Mouse (Mus musculus) midbrain, embryonic 14.5 days (tissue): Measurements from ENCODE around the gene Aig1. TPM values are rescaled to one million over a fixed set of nuclear protein-coding genes. Genes with fewer than 3 reads are reported as not detected.
A peak's percentile ranks its signal among the peaks of the same experiment; 100 is the strongest.

Experiments used
- ATAC-seq: fragments of 200-750 bp; cut with Nextera tagmentation; 2 replicates; pipeline ENCODE4 v1.8.0; 2017; ENCODE audit warnings: moderate number of reproducible peaks, moderate library complexity; ENCODE audit not compliant: low FRiP score, low TSS enrichment
- DNase-seq: peaks from one replicate; pipeline ENCODE4 v3.0.0-alpha.2; 2015
- H3K27ac ChIP-seq: fragments of 300-500 bp; sonication (generic); replicated peaks from 2 replicates; pipeline ENCODE4 v1.5.1; 2014; ENCODE audit warnings: mild to moderate bottlenecking, low read depth, low read length, moderate library complexity
- H3K27me3 ChIP-seq: fragments of 300-500 bp; sonication (generic); 2 replicates; pipeline ENCODE4 v1.6.1; 2014; ENCODE audit warnings: low read length, control low read depth, mixed read lengths; ENCODE audit not compliant: control insufficient read depth, insufficient read depth
- H3K36me3 ChIP-seq: fragments of 300-500 bp; sonication (generic); 2 replicates; pipeline ENCODE4 v1.6.1; 2014; ENCODE audit warnings: low read length, control low read depth; ENCODE audit not compliant: control insufficient read depth, insufficient read depth
- H3K4me1 ChIP-seq: fragments of 300-500 bp; sonication (generic); 2 replicates; pipeline ENCODE4 v1.6.1; 2014; ENCODE audit warnings: mild to moderate bottlenecking, antibody characterized with exemption, low read length, control low read depth; ENCODE audit not compliant: control insufficient read depth, insufficient read depth
- H3K4me2 ChIP-seq: fragments of 300-500 bp; sonication (generic); 2 replicates; pipeline ENCODE4 v1.6.1; 2014; ENCODE audit warnings: mild to moderate bottlenecking, low read length, moderate library complexity
- H3K4me3 ChIP-seq: fragments of 300-500 bp; sonication (generic); replicated peaks from 2 replicates; pipeline ENCODE4 v1.5.1; 2014; ENCODE audit warnings: low read depth, low read length
- H3K9ac ChIP-seq: fragments of 300-500 bp; sonication (generic); replicated peaks from 2 replicates; pipeline ENCODE4 v1.6.1; 2014; ENCODE audit warnings: mild to moderate bottlenecking, low read length, moderate library complexity
- H3K9me3 ChIP-seq: fragments of 300-500 bp; sonication (generic); 2 replicates; pipeline ENCODE4 v1.6.1; 2016; ENCODE audit warnings: low read length, control low read depth, mixed read lengths; ENCODE audit not compliant: control insufficient read depth
- WGBS: fragments of 180-500 bp; shearing (Covaris S2); extraction: QIAGEN DNeasy Blood & Tissue Kit; methylation state at CpG from one replicate; pipeline ENCODE4 v1.1.7; 2014; 5-methylcytosine and 5-hydroxymethylcytosine counted together
- polyA plus RNA-seq: library from polyadenylated mRNA; unstranded; fragments of >200 nt; fragmentation: Nextera tagmentation; extraction: Ambion mirVana; gene quantifications from 2 replicates; pipeline ENCODE4 v1.2.1, GENCODE M21; 2014

The Aig1 gene
- polyA plus RNA-seq, 1 experiment from 2014 or later, result 76.0 TPM

DNA sequence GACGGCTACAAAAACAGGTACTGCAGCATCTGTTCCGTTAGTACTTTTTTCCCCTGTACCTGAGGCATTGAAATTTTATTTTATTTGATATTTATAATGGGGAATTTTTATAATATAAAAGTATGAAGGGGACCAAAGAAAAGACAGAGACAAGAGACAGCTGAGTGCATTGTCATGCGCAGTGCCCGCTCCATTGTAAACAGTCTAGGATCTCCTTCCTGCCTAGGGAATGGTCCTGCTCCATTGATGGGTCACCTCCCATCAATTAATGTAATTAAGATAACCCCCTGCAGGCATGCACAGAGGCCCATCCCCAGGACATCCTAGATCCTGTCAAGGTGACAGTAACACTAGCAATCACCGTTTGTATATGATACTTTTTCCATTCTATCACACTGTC, 178.0 kb downstream of the Aig1 start:
- no peak for DNase-seq
- peak; percentile 41; the same call in 1 of the 2 replicates for ATAC-seq
- no peaks in the 10 kb centered on the region for H3K27me3 ChIP-seq
- H3K4me2 ChIP-seq, result no peak overlapping the region
- H3K36me3 ChIP-seq, result no peaks in the 10 kb centered on the region
- no peak overlapping the region for H3K9ac ChIP-seq
- no peak overlapping the region for H3K27ac ChIP-seq
- WGBS, result 88% methylated on average over 5 of the region's 5 CpGs
- no peaks in the 10 kb centered on the region for H3K9me3 ChIP-seq
- no peak overlapping the region for H3K4me3 ChIP-seq
- no peaks in the 10 kb centered on the region for H3K4me1 ChIP-seq

DNA sequence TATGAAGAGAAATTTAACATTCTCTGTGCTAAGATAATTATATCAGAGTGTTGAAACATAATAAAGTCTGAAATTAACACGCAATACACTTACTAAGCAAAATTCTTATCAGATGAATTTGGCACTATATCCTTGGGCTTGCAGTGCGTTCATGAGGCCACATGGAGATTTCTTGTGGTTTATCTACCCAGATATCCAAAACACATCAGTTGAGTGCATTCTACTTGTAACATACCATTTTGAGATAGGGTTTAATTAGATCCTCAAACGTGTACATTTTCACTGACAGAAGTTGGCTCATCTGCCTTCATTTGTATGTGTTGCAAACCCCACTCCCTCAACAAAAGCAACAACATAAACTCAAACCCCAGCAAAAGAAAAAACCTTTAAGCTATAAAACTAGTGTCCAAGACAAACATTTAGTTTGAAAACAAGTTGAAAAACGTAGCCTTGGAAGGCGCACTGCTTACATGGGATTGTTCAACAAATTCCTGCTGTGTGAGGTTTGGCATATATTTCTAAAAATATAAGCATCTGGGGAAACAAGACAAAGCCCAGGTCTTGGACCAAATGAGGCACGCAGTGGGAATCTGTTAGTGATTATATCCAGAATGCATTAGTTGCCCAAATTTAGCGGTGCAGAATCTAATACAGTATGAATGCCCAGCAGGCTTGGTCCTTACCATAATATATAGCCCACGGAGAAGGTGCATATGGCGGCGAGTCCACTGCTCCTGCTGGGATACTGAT, 178.8 kb downstream of the Aig1 start:
- no peak overlapping the region for H3K4me2 ChIP-seq
- DNase-seq (no peak), ATAC-seq (no peak)
- 92% methylated on average over 10 of the region's 10 CpGs for WGBS
- no peaks in the 10 kb centered on the region for H3K36me3 ChIP-seq
- no peaks in the 10 kb centered on the region for H3K9me3 ChIP-seq
- no peak overlapping the region for H3K9ac ChIP-seq
- no peak overlapping the region for H3K27ac ChIP-seq
- H3K4me1 ChIP-seq, result no peaks in the 10 kb centered on the region
- H3K27me3 ChIP-seq, result no peaks in the 10 kb centered on the region
- no peak overlapping the region for H3K4me3 ChIP-seq

DNA sequence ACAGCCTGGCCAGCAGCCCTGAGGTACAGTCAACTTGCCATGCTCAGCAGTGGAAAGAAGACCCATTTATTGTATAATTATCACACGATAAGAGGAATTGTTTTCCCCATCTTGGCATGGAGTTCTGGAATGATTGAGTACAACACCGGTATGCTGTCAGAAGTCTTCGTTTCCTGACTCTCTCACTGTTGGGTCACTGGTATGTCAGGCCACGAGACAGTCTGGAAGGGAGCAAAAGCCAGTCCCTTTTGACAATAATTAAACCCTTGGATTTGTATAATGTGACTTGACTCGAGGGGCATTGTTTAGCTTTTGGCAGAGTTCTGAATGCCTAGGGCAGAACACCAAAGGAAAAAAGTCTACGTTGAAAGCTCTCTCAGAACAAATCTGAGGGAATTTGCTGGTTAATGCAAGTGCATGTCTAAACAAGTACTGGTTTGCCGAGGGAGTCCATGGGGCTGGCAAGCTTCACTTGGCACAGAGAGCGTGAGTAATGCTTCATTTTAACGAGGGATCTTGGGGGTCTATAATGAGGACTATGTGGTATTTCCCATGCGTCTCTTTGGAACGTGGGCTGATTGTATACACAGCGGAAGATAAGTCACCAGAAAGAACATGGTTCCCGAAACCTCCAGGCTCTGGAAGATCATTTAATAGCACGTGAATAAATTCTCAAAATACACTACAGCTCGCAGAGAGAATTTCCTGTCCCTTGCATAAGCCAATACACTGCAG, 180.2 kb downstream of the Aig1 start:
- H3K27me3 ChIP-seq, result no peaks in the 10 kb centered on the region
- H3K9ac ChIP-seq, result no peak overlapping the region
- H3K27ac ChIP-seq, result no peak overlapping the region
- DNase-seq (peak; percentile 36), ATAC-seq (no peak)
- 59% methylated on average over 15 of the region's 15 CpGs for WGBS
- H3K4me3 ChIP-seq, result no peak overlapping the region
- H3K36me3 ChIP-seq, result no peaks in the 10 kb centered on the region
- H3K4me1 ChIP-seq, result no peaks in the 10 kb centered on the region
- no peak overlapping the region for H3K4me2 ChIP-seq
- H3K9me3 ChIP-seq, result no peaks in the 10 kb centered on the region

DNA sequence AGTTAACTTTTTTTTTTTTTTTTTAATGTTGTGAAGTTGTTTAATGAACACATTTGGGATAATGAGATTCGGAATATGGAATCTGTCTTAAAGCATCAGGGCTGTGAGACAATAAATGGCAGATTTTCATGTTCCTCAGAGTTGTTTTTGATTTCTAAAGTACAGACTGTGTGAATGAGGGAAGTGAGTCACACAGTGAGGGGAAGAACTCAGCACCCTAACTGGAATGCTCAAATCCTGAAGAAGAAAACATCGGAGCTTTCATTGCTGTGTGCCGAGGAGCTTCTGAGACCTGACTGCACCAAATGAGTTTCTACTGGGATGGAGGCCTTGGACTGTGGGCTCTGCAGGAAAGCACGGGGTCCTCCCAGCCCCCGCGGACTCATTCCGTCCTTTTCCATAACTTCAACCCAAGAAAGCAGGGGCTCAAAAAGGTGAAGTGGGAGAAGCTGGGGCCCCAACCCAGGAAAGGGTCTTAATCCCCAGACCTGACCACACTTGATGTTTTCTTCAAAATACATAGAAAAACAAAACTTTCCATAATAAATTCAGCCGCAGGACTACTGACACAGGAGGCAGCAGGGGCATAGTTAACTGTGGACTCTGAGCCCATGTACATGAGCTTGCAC, 181.5 kb downstream of the Aig1 start:
- H3K36me3 ChIP-seq, result no peaks in the 10 kb centered on the region
- DNase-seq, result no peak

DNA sequence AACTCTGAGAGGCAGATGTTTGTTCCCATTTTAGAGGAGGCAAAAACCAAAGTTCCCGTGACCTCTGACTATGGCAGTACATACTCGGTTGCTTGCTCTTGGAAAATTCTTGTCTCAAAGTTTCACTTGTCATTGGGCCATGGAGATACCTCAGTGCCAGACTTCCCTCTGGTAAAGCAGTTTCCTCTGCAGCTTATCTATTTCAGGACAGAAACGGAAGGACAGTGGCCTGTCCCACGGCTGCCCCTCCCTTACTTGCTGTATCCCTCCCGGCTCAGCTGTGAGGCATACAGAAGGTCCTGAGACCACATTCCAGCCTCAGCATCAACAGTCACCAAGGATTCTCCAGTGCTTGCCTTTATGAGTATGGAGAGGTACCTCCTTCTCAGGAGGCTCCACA, 182.7 kb downstream of the Aig1 start:
- Histone ChIP-seq H3K4me1 (no peaks in the 10 kb centered on the region), H3K4me3 (no peak overlapping the region), H3K36me3 (no peaks in the 10 kb centered on the region), H3K9me3 (no peaks in the 10 kb centered on the region), H3K4me2 (no peak overlapping the region), H3K9ac (no peak overlapping the region), H3K27ac (no peak overlapping the region), H3K27me3 (no peaks in the 10 kb centered on the region)
- 87% methylated on average over 5 of the region's 5 CpGs for WGBS
- no peak for ATAC-seq
- DNase-seq, result no peak

More for the DNA sequence above, 181.5 kb downstream of the Aig1 start:
- Histone ChIP-seq H3K27ac (no peak overlapping the region), H3K9ac (no peak overlapping the region), H3K4me3 (no peak overlapping the region), H3K27me3 (no peaks in the 10 kb centered on the region), H3K9me3 (no peaks in the 10 kb centered on the region), H3K4me2 (no peak overlapping the region), H3K4me1 (no peaks in the 10 kb centered on the region)
- ATAC-seq, result no peak
- 94% methylated on average over 8 of the region's 8 CpGs for WGBS

DNA sequence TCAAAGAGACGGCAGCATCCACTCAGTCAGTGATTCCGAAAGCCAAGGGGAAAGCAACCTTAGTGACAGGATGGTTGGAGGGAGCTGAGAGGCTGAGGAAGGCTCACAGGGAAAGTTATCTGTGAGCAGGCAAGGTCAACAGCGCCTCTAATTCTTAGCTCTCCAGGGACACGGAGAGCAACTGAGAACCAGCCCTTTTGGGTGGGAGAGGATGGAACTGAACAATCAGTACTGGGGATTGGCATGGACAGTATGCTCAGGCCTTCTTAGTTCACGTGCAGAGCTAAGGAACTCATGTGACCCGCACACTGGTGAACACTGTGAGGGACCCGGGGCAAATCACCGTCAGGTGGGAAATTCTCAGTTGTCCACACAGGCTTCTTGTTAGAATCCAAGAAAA, 183.4 kb downstream of the Aig1 start:
- H3K9ac ChIP-seq, result no peak overlapping the region
- H3K27ac ChIP-seq, result no peak overlapping the region
- 86% methylated on average over 8 of the region's 8 CpGs for WGBS
- no peaks in the 10 kb centered on the region for H3K4me1 ChIP-seq
- H3K9me3 ChIP-seq, result no peaks in the 10 kb centered on the region
- DNase-seq, result no peak
- no peaks in the 10 kb centered on the region for H3K36me3 ChIP-seq
- no peak overlapping the region for H3K4me3 ChIP-seq
- H3K4me2 ChIP-seq, result no peak overlapping the region
- ATAC-seq, result no peak
- no peaks in the 10 kb centered on the region for H3K27me3 ChIP-seq

DNA sequence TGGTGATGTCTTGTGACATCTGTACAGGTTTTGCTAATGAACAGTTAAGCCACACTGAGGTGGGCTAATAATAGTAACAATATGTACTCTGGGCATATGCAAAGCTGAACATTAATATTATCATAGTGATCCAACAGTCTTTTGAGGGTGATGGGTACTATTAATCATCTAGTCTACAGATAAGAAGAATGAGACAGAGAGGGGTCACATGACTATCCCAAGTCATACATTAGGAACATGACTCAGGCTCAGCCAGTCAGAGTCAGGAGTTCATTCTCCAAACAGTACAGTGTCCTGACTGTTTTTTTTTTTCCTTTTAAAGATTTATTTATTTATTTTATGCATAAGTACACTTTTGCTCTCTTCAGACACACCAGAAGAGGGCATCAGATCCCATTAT, 184.3 kb downstream of the Aig1 start:
- no peaks in the 10 kb centered on the region for H3K4me1 ChIP-seq
- no peak overlapping the region for H3K27ac ChIP-seq
- H3K4me3 ChIP-seq, result no peak overlapping the region
- ATAC-seq (no peak), DNase-seq (no peak)
- no peaks in the 10 kb centered on the region for H3K27me3 ChIP-seq
- no peaks in the 10 kb centered on the region for H3K9me3 ChIP-seq
- H3K36me3 ChIP-seq, result no peaks in the 10 kb centered on the region
- no peak overlapping the region for H3K9ac ChIP-seq
- no peak overlapping the region for H3K4me2 ChIP-seq

DNA sequence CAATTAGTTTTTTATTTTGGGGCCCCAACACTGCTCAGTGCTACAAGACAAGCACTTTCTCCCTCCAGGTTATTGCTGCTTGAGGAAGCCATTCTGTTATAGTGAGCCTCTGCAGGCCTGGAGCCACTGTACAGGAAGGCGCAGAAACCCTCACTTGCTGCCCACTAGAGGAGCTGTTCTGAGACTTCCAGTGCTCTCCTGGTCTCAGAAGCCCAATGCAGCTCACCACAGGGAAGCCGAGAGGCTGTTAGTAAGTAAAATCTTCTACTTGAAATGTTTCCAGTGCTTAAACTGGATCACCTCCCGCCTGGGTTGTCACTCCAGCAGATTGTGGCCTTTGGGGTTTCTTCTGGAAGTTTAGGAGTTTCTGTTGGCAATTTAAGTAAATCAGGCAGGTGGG, 186.2 kb downstream of the Aig1 start:
- Histone ChIP-seq H3K27me3 (no peaks in the 10 kb centered on the region), H3K9me3 (no peaks in the 10 kb centered on the region), H3K4me1 (no peaks in the 10 kb centered on the region), H3K9ac (no peak overlapping the region), H3K36me3 (no peaks in the 10 kb centered on the region), H3K27ac (no peak overlapping the region), H3K4me2 (no peak overlapping the region), H3K4me3 (no peak overlapping the region)
- DNase-seq (peak; percentile 47), ATAC-seq (no peak; the same call in 1 of the 2 replicates)
- 66% methylated on average over 3 of the region's 3 CpGs for WGBS
